ENCODE assay signal across 8 mouse cellular contexts in the genomic region with DNA sequence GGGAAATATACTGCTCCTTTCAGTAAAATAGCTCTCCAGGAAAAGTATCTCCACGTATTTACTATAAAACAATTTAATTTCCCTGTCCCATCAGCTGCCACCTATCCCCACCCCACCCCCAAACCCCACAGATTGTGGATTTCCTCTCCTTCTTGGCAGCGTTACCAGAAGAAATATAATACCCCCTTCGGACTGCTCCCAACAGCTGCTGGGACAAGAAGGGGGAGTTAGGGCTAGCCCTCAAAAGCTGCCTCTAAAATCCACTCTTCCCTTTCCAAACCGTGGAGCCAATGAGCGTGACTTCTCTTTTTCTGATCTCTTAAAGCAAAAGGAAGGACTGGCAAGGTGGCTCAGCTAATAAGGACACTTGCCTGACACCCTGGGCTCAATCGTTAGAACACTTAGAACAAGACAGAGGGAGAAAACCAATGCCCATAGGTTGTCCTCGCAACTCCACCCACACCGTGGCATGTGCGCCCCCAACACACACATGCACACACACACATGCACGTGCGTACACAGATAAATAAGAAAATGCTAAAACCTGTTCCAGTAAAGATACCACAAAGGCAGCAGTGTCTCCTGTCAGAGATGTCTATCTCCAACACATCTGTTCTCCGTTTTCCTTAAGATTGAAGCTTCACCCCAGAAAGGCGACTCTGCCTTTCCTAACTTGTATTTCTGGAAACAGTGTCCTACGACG. TPM values are rescaled to one million over a fixed set of nuclear protein-coding genes. Genes with fewer than 3 reads are reported as not detected.
DNase-seq lines count a peak whose midpoint lies in the region; ATAC-seq and TF ChIP-seq lines count a peak whose summit lies in the region.

No protein-coding gene starts in this region.

- TF ChIP-seq CTCF in G1E (IDR thresholded peaks at IDR 0.05; ENCODE audit: low read depth, low read length) = no peak
- TF ChIP-seq CTCF in left cerebral cortex, adult 2 months (IDR thresholded peaks at IDR 0.05) = no peak

- DNase-seq in 3T3-L1 (ENCODE audit: low read depth, low spot score) (peak; percentile 66), G1E (ENCODE audit: low spot score) (peak; percentile 73)
- peak; percentile 56 for DNase-seq in gastrocnemius, postnatal 14 days
- no peak for DNase-seq in retina, embryonic 14.5 days (ENCODE audit: low spot score)
- no peak for DNase-seq in natural killer cell, adult 2 months (ENCODE audit: low spot score in 2 of 2)
- DNase-seq in urinary bladder, postnatal 36 days (ENCODE audit: low spot score in 2 of 2) = no peak
- DNase-seq in left cerebral cortex, adult 2 months (ENCODE audit: extremely low spot score in 1 of 2, low spot score in 2 of 2) = no peak

- intact Hi-C loops in gastrocnemius, postnatal 14 days (cut with DNase I; ENCODE audit: low total_unique reads) = no loop called here
- intact Hi-C loops in left cerebral cortex, adult 2 months (cut with DNase I) = no loop called here

- peak; percentile 57 for ATAC-seq in G1E (ENCODE audit: extremely low read depth, insufficient number of reproducible peaks, low FRiP score, poor library complexity, severe bottlenecking)
- peak; percentile 81 for ATAC-seq in liver, embryonic 16.5 days (ENCODE audit: low read depth)

- H3K9ac ChIP-seq in liver, embryonic 16.5 days (ENCODE audit: low read depth, low read length) = no peak overlapping the region

- H3K27ac ChIP-seq in liver, embryonic 16.5 days (ENCODE audit: low read length) = peak overlapping the region; percentile 54
- no peak overlapping the region for H3K27ac ChIP-seq in left cerebral cortex, adult 2 months

- 16% methylated on average over 15 of the region's 15 CpGs for WGBS in liver, embryonic 16.5 days (ENCODE audit: insufficient replicate concordance)

- peaks cover 74% of the 10 kb centered on the region for H3K4me1 ChIP-seq in G1E (ENCODE audit: insufficient read depth, low read depth, low read length)
- peaks cover 35% of the 10 kb centered on the region for H3K4me1 ChIP-seq in liver, embryonic 16.5 days (ENCODE audit: control insufficient read depth, low read depth, low read length)

- no peaks in the 10 kb centered on the region for H3K9me3 ChIP-seq in G1E (replicated peaks)
- no peaks in the 10 kb centered on the region for H3K9me3 ChIP-seq in liver, embryonic 16.5 days (replicated peaks; ENCODE audit: control insufficient read depth, low read length)

- H3K4me2 ChIP-seq in liver, embryonic 16.5 days (ENCODE audit: low read depth, low read length) = peak overlapping the region; percentile 40

- peak overlapping the region; percentile 1; the same call in 1 of the 2 replicates for H3K4me3 ChIP-seq in G1E (ENCODE audit: low read depth, low read length)
- H3K4me3 ChIP-seq in liver, embryonic 16.5 days (ENCODE audit: low read depth, low read length) = no peak overlapping the region
- no peak overlapping the region for H3K4me3 ChIP-seq in left cerebral cortex, adult 2 months

- no peaks in the 10 kb centered on the region for H3K27me3 ChIP-seq in G1E (ENCODE audit: insufficient read depth, low read length)
- no peaks in the 10 kb centered on the region for H3K27me3 ChIP-seq in liver, embryonic 16.5 days (ENCODE audit: control insufficient read depth, insufficient read depth, low read depth, low read length)

- peaks cover 33% of the 10 kb centered on the region for H3K36me3 ChIP-seq in G1E (replicated peaks)
- H3K36me3 ChIP-seq in liver, embryonic 16.5 days (ENCODE audit: control insufficient read depth, insufficient read depth) = no peaks in the 10 kb centered on the region

RNA-seq across cellular contexts. Expression of gene Fbxw4, which starts 7.7 kb away (rescaled TPM):
- 59.8 and 104 TPM in 2 replicates for total RNA-seq in G1E (2014; fragmentation: Nextera tagmentation)
- 9.4 and 9.9 TPM in 2 replicates for total RNA-seq in G1E (2017)
- polyA plus RNA-seq in G1E (2012) = 49.8 and 52.2 TPM in 2 replicates
- total RNA-seq in gastrocnemius, postnatal 14 days (2021) = 10 to 100 TPM; 18.9 to 19.8 TPM
- 1.8 and 2.5 TPM in 2 replicates for polyA plus RNA-seq in liver, embryonic 16.5 days (2015; fragmentation: Nextera tagmentation; extraction: Ambion mirVana)
- 10 to 100 TPM; 41.2 to 41.7 TPM for total RNA-seq in left cerebral cortex, adult 2 months (2021)

Comparison
In these comparisons a context has a peak if more than half of its experiments do, and no peak if none do; other contexts are left out.
1. DNase-seq: peak in 3T3-L1 (single experiment), G1E (single experiment) and gastrocnemius, postnatal 14 days (single experiment); none in retina, embryonic 14.5 days (single experiment), natural killer cell, adult 2 months (0 of 2), urinary bladder, postnatal 36 days (0 of 2) and left cerebral cortex, adult 2 months (0 of 2).